Mouse (Mus musculus) neural tube, embryonic 13.5 days (tissue): ENCODE measurements at regions not wholly inside any gene's neighbourhood (a gene's known extent, or its start where the extent isn't known, plus 50 kb on each side); places are given as distances from the start of the nearest gene placed in this dataset.

Experiments used
- ATAC-seq: fragments of 200-750 bp; cut with Nextera tagmentation; 2 replicates; pipeline ENCODE4 v1.8.0; 2017; ENCODE audit warnings: low read depth, mild to moderate bottlenecking, moderate TSS enrichment, moderate library complexity
- H3K27ac ChIP-seq: fragments of 300-500 bp; sonication (generic); replicated peaks from 2 replicates; pipeline ENCODE4 v1.5.1; 2015; ENCODE audit warnings: moderate library complexity, mild to moderate bottlenecking, inconsistent platforms
- H3K27me3 ChIP-seq: fragments of 300-500 bp; sonication (generic); 2 replicates; pipeline ENCODE4 v1.6.1; 2015; ENCODE audit warnings: mild to moderate bottlenecking, inconsistent platforms
- H3K36me3 ChIP-seq: fragments of 300-500 bp; sonication (generic); 2 replicates; pipeline ENCODE4 v1.6.1; 2015; ENCODE audit warnings: mild to moderate bottlenecking, inconsistent platforms
- H3K4me1 ChIP-seq: fragments of 300-500 bp; sonication (generic); replicated peaks from 2 replicates; pipeline ENCODE4 v1.6.1; 2015; ENCODE audit warnings: inconsistent platforms
- H3K4me2 ChIP-seq: fragments of 300-500 bp; sonication (generic); 2 replicates; pipeline ENCODE4 v1.6.1; 2015; ENCODE audit warnings: inconsistent platforms, mild to moderate bottlenecking, moderate library complexity
- H3K4me3 ChIP-seq: fragments of 300-500 bp; sonication (generic); 2 replicates; pipeline ENCODE4 v1.5.1; 2015; ENCODE audit warnings: mild to moderate bottlenecking, inconsistent platforms
- H3K9ac ChIP-seq: fragments of 300-500 bp; sonication (generic); 2 replicates; pipeline ENCODE4 v1.6.1; 2015; ENCODE audit warnings: moderate library complexity, mild to moderate bottlenecking, inconsistent platforms
- H3K9me3 ChIP-seq: fragments of 300-500 bp; sonication (generic); 2 replicates; pipeline ENCODE4 v1.6.1; 2016; ENCODE audit warnings: inconsistent platforms
- whole genome bisulfite sequencing: fragments of 180-500 bp; shearing (Covaris S2); methylation state at CpG from one replicate; pipeline ENCODE4 v1.1.7; 2015; 5-methylcytosine and 5-hydroxymethylcytosine counted together

- no peaks in the 10 kb centered on the region for H3K27me3 ChIP-seq
- no peaks in the 10 kb centered on the region for H3K9me3 ChIP-seq
- no peak overlapping the region for H3K9ac ChIP-seq
- ATAC-seq = no peak
- H3K4me2 ChIP-seq = no peak overlapping the region
- H3K36me3 ChIP-seq = no peaks in the 10 kb centered on the region
- H3K4me3 ChIP-seq = no peak overlapping the region
- 47% methylated on average over 10 of the region's 10 CpGs for WGBS
- H3K27ac ChIP-seq = 0 out of 2 replicates have a peak overlapping the region, but pooled peaks have one; percentile 3
- peaks cover 10% of the 10 kb centered on the region for H3K4me1 ChIP-seq
Measured at GRCm38 (mm10) chr9:34029503-34030169, 456.1 kb upstream of the Kirrel3 start.

DNA sequence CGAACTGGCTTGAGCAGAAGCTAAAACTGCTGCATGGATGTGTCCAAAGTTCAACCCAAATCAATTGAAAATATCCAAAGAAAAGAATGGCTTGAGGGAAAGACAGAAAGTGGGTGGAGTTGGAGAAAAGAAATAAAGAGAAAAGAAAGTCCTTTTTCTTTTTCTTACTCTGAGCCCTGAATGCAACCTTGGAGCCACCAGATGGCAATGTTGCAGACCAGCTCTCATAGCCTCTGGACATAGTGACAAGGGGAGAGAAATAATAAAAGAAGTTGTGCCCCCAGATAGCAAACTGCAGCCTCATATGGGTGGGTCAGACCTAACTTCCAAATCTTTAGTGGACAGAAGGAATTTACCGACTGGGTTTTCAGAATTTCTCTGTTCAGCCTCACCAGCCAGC lies 431.3 kb upstream of the Kirrel3 start:
- WGBS = 61% methylated on average over 2 of the region's 2 CpGs
- Histone ChIP-seq H3K9ac (no peak overlapping the region), H3K4me1 (no peaks in the 10 kb centered on the region; the same call in 1 of the 2 replicates), H3K36me3 (no peaks in the 10 kb centered on the region), H3K27me3 (no peaks in the 10 kb centered on the region), H3K27ac (no peak overlapping the region), H3K4me3 (no peak overlapping the region), H3K4me2 (no peak overlapping the region), H3K9me3 (no peaks in the 10 kb centered on the region)
- ATAC-seq = no peak
